Mouse (Mus musculus) embryo, embryonic 11.5 days (tissue): ENCODE measurements around the gene Ntsr1.

ENCODE experiments used
- DNase-seq: peaks from one replicate; pipeline ENCODE4 v3.0.0-alpha.2; 2012; ENCODE audit warnings: low read depth, low spot score

Gene Ntsr1

DNA sequence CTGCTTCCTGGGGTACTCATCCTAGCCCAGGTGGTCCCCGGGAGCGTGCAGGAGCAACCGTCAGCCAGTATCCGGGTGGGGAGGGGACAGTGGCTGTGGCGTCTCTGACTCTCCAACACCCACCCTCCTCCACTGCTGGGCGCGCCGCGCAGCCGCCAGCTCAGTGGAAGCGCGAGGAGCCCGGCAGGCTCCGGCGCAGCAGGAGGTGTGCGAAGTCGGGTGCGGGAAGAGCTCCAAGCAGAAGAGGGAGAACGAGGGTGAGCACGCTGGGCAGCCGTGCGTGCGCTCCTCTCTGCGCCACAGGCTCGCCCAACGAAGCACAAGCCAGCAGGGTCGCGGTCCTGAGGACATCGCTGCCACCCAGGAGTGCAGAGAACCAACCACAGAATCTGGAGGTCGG is at the start of gene Ntsr1:
Gene Ntsr1, plus strand, starts transcription at position 236 of the 400 bp plus-strand sequence.
- no peak for DNase-seq

DNA sequence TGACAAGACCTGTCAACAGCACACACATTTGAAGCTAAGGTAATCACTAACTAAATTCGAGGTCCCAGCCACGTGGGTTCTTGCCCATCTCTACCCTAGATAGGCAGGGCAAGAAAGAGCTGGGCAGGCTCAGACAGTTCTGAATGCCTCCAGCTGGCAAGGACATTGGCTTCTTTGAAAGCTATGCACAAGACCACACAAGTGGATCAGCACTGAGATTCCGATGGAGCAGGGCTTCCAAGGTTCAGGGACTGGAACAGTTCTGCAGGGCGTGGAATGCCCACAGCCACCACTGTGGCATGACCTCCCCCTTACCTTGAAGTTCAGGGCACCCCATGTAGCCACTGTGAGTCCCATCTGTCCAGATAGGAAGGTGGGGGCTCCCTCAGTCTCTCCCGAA is 49.2 kb upstream of the Ntsr1 start:
- no peak for DNase-seq

DNA sequence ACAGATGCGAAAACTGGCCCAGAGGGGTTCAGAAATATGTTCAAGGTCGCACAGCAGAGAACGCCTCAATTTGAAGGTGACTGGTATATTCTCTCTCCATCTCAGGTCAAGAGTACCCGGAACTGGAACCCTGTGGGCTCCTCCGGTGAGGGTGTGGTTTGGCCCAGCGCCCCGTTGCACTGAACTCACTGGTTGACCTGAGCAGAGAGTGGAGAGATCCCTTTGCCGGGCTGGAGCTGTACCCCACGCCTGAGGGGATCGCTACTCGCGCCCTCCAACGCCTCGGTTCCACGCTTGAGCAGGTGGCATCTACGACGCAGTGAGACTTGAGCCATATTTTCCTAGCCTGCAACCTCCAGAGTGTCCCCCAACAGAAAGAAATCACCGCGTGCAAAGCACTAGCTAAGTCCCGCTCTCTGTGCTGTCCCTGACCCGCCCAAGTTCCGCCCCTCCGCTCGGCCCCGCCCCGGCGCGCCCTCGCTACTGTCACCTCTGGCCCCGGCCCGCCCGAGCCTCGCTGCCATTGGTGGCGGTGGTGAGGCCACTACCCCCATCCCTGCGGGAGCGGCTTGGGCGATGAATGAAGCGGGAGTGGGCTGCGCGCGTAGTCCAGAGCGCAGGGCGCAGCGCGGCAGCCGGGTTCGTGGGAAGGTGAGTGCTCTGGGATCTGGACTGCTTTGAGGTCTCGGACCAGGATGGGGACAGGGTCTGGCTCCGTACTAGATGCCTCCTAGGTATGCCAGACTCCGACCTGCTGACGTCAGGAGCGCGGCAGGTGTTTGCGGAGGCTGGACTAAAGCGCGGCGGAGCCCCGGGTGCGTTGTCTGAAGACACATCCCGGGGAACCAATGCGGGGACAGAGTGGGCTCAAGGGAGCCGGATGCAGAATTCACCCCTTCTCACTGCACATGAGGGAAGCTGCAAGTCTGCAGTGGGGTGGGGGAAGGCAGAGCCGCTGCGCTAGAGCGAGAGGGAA is 43.8 kb upstream of the Ntsr1 start, which contains the start of gene Slco4a1:
Gene Slco4a1, plus strand, starts transcription at position 523 of the 976 bp plus-strand sequence.
- peak; percentile 54 for DNase-seq

DNA sequence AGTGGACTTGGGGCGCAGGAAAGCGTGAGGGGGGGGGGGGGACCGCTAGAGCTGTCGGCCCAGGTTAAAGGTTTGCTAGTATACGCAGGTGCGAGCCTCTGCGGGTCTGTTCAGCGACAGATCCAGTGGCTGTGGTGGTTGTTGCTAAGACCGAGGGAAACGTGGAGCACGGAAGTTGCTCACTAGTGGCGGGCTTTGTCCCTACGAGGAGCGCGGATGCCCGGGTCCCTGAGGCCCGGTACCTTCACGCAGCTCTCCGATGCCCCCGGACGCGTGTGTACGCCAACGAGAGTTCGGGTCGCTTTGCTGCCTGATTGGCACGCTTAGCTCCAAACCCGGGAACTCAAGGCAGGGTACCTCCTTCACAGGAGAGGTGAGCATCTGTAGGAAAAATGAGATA is 43.1 kb upstream of the Ntsr1 start:
- DNase-seq = no peak

DNA sequence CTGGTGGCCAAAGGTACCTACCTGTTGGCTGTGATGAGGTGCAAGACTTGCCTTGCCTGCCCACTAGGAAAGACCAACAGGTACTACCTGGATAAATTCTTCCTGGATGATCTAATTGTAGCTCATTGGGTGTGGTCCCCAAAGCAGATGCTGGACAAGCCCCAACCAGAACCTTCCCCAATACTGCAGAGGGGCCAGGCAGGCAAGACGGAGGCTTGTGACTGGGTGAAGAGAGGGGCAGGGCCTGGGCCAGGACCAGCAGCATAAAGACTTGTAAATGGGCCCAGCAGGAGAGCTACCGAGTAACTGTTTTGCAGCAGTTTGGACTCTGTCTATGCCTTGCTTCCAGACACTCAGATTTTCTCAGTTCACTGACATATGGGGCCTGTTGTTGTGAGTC is 42.1 kb upstream of the Ntsr1 start:
- DNase-seq = no peak

DNA sequence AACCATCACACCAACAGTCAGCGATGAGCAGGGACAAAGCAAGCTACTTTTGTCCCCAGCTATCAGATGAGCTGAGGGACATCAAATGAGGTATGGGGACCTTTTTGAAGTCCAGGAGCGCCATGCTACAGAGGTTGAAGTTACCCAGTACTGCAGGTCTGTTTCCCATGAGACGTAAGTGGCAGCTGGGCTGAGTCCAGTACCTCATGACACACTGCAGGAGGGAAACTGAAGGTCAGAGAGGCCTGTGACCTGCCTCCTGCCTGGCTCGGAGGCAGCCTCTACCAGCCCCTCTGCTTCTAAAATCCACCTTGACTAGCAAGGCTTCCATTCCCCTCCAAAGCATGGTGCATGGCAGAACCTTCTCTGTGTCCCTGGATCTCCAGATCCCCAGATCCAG is 40.3 kb upstream of the Ntsr1 start:
- DNase-seq = no peak

DNA sequence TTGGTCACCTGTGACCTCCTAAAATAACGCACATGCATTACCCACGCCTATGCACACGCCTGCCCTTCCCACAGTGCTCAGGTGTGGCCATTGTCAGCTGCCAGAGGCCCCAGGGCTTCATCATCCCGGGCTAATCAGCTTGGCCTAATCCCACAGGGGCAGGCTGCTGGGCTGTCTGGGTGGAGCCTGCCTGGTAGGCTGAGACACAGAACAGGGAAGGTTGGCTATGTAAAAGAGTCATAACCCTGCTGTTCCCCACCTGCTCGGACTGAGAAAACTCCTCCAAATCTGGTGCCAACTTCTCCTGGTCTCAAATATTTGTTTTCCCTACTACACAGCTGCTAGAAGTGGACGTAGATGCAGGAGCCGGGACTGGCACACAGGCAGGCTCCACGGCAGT is 39.0 kb upstream of the Ntsr1 start:
- no peak for DNase-seq

DNA sequence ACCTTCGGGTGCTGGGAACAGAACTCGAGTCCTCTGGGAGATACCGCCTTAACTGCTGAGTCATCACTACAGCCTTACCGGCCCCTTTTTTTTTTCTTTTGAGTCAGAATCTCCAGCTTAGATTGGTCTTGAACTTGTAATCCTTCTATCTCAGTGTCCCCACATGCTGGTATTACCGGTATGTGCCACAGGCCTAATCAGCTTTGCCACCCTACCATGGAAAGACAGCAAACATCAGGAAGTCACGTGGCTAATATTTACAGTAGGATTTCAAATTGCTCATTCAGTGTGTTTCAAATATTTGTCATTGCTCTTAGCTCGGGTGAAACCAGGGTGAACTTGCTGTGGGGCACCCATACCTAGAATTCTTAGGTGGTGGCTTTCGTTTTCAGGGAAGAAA is 37.2 kb upstream of the Ntsr1 start:
- no peak for DNase-seq

DNA sequence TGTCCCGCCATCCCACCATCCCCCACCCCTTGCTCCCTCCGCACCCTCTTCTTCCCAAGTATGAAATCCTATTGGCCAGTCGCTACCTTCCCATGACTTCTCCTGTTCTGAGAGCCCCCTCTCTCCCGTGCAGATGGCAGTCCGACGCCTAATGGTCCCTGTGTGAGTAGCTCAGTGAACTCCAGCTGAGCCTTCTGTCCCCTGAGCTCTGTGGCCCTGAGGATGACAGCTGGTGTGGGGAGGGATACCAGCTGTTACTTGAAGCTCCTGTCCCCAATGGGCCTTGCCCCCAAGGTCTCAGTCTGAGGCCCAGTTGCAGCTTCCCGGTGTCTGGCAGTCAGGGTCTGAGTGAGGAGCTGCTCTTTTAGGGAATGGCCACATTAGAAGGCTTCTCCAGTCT is 33.3 kb upstream of the Ntsr1 start:
- no peak for DNase-seq

DNA sequence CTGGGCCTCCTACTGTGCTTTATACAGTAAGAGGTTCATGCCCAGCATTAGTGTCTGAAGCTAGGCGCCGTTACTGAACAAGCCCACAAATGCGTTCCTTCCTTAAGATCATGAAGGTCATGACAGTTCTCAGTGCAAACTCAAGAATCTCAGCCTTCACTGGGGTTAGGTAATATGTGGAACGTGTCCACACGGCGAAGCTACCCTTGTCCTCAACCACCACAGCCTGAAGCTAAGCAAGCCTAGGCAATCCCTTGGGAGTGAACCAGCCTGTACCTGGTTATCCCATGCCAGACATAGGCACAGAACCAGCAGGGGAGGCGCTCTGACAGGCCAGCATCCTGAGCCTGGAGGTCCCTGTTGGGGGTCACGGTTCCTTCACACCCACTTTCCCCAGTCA is 30.9 kb upstream of the Ntsr1 start:
- DNase-seq = no peak

DNA sequence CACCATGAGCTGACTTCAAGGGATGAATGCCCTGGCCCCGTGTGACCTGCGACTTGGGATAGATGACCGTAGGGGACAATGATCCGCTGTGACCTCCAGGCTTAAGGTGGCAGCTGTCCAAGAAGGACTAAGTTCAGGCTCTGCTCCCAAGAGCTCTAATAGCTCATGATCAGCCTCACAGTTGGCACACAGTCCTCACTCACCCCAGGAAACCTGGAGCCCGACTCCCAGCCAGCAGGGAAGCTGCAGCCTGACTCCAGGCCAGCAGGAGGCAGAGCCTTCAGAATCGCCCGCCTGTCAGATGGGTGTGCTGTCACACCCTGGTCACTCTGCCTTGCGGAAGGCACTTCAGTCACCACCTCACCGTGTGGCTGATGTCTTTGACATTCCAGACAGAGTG is 30.0 kb upstream of the Ntsr1 start:
- no peak for DNase-seq

DNA sequence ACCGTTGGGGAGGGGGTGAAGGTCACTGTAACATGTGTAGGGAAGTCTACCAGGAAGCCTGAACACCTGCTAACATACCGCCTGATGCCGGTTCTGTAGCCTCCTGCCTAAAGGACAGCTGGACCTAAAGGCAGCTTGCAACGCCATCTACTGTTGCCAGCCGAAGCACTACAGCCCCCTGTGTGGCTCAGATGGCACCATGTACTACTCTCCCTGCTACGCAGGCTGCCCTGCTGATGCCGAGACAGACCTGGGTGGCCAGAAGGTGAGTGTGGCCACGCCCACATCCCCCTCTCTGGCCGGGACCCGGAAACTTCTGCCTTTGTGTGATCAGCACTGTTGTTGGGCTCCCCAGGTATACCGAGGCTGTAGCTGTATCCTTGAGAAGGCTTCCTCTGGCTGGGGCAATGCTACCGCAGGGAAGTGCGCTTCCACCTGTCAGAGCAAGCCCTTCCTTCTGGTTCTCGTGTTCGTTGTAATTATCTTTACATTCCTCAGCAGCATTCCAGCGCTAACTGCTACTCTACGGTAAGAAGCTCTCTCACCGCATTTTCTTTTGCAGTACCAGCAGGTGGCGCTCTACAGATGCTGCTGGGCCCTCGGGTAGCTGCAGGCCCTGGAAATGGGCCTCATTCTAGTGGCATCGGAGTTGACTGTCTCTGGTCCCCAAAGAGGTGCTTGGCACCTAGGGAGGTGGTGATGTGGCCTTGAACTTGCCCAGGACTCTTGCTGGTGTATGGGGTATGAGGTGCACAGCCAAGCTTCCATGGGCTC is 27.3 kb upstream of the Ntsr1 start:
- DNase-seq = peak; percentile 22

DNA sequence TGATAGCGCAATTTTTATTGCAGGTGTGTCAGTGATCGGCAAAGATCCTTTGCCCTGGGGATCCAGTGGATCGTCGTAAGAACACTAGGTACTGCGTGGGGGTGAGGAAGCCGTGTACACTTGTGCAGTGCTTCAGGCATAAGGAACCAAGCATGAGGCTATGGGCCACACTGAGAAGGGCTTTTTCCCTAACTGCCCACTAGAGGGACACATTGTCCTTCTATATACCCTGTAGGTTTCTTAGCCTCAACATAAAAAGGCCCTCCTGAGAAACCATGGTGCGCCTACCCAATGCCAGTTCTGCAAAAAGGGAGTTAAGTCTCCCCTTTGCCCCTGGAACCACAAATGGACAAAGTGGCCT is 26.7 kb upstream of the Ntsr1 start:
- DNase-seq = peak; percentile 62

DNA sequence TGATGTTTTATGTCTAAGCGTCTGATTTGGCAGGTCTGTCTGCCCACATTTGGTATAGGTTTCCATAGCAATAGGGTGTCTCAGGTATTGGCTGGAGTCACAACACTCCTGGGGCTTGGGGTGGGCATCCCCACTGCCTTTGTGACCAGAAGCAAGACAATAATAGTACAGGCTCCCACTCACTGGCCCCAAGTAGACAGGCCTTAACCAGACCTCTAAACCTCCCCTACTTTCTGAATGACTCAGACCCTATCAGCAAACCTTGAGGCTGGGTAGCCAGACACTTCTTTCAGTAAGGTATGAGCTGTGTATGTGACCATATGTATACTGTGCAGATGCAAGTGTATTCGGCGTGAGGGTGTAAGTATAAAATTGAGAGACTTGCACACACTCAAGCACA is 24.9 kb upstream of the Ntsr1 start:
- no peak for DNase-seq

DNA sequence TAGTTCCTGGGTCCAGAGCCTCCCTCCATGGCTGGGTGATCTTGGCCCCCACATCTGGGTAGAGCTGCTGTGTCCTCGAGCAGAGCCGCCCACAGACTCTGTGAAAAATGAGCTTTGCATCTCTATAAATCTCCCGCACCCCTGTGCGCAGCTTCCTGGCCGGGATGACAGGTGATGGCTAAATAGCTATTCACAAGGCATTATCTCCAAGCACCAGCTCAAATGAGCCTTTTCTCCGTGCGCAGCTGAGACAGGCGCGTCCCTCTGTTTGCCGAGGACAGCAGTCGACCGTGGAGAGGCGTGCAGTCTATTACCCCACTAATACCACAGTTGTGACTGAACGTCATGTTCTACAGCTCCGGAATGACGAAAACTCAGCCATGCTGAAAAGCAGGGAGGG is 17.5 kb upstream of the Ntsr1 start:
- DNase-seq = no peak

DNA sequence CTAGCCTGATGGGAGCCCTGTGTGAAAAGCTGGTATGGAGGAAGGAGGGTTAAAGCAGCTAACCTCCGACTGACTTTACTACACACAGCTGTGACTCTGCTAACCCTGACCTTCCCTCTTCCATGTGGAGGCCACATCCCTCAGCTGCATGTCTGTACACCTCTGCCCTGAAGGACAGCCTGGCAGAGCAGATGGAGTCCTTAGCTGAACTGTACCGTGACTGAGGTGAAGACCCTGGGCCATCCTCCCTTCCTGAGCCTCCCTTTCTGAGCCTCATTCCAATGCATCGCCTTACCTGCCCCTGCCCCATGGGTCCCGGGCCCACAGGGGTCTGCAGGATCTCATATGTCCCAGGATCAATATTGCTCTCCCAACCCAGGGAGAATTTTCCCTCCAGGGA is 14.9 kb upstream of the Ntsr1 start:
- DNase-seq = no peak

DNA sequence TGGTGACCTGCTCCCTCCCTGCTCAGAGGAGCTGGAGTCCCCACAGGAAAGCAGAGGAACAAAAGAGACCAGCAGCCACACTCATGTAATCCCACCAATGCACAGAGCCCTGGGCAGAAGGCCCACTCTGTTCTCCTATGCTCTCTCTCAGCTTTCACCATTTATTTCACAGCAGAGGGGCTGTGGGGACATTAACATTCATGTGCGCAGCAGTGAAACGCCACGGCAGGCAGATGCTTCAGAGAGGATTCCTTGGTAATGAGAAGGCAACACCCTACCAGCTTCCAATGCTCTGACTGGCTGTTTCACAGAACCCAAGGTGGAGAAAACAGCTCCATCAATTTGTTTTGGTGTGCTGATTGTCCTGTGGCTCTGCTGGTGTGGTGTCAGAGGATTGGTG is 14.5 kb upstream of the Ntsr1 start:
- DNase-seq = no peak

DNA sequence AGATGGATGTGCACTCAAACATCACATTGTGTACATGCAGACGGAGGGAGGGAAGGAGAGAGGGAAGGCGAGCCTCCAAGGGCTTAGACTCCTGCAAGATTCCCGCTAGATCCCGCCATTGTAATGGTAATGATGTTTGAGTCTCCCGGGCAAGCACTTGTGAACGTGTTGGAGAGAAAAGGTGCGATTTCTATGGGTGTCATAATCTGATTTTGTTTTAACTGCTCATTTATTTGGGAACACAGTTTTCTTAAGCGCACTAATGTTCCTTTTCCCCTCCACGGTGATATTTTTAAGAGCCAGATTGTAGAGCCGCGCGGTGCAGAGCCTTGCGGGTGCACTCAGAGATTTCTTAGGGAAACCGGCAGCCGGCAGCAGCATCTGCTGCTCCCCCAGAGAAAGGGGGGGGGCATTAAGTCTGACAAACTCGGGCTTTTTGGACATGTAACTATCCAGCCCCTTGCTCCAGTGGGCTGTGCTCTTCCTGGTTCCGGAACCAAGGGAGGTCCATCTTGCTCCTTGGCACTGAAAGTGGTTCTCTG is 11.5 kb upstream of the Ntsr1 start:
- DNase-seq = no peak

DNA sequence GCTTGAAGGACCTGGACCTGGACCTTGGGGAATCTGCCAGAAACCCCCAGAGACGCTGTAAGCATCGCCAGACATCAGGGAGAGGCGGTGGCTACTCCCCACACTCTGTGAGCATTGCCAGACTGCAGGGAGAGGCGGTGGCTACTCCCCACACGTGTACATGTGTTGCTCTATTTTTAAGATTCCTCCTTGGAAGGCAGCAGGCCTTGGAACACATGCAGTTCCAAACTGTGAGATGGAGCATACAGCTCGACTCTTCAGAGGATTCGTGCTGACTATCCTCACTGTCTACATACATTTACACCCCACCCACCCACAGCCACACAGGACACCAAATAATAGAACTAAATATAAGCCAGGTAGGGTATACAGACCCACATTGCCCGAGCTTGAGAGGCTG is 3.9 kb upstream of the Ntsr1 start:
- DNase-seq = no peak

DNA sequence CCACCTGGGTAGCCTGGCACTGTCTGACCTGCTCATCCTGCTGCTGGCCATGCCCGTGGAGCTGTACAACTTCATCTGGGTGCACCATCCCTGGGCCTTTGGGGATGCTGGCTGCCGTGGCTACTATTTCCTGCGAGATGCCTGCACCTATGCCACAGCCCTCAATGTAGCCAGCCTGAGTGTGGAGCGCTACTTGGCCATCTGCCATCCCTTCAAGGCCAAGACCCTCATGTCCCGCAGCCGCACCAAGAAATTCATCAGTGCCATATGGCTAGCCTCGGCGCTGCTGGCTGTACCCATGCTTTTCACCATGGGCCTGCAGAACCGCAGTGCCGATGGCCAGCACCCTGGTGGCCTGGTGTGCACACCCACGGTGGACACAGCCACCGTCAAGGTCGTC is 950 bp downstream of the Ntsr1 start:
- no peak for DNase-seq

DNA sequence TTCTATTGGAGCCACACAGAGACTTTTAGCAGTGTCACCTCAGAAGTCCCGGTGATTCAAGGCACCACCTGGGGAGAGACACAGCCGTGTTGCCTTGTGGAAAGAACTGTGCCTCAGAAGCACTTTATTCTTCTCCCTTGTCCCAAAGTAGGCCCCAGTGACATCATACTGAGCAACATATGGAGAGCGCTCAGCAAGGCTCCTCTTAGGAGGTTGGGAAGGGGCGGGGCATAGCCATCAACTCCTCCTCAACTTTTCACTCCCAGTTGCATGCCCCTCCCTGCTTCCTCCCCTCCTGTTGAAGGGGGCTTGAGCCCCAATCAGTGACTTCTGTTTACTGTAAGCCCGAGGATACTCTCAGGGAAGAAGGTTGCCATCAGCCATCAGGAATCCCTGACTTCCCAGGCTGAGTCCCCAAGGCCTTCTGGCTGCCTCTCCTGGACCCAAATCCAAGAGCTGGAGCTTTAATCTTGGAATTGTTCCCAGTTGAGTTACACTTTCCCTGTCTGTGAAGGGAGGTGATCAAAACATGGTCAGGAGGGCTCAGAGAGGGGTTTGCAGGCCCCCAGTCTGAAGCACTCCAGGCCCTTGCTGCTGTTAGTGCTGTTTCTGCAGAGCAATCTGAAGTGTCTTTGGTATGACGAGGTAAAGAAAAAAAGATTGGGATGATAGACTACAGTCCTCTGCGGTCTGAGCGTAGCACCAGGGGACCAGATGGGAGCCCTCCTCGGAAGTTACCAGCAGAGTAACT is 1.6 kb downstream of the Ntsr1 start:
- DNase-seq = no peak

DNA sequence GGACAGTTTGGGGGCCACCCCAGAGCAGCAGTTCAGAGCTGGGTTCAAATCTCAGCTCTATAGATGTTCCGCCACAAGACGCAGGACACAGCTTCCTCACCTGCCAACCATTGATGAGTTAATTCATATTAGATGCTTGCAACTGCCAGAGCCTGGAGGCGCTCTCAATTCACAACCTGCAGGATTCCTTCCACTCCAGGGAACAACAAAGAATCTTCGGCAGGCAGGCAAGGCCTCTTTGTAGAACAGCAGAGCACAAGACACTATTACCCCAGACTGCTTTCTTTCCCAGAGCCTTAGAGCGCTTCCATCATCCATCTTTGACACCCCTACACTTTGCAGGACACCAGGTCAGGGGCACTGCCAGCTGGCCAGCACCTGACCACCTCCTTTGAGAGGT is 6.5 kb downstream of the Ntsr1 start:
- no peak for DNase-seq
